Comparison of ENCODE assay signal across 14 mouse cellular contexts in genomic region chr10:5185156-5186083, GRCm38 (mm10).
A peak's percentile ranks its signal among the peaks of the same experiment; 100 is the strongest.
DNase-seq lines count a peak whose midpoint lies in the region; ATAC-seq and TF ChIP-seq lines count a peak whose summit lies in the region.
"Had no signal": no experiment of that assay in that cellular context is flagged by ENCODE, and none has a peak within 500 bp of the region (broad histone marks: within the 10 kb centered on the region; RNA-seq: fewer than 3 reads in every experiment).

No protein-coding gene starts in this region.

- H3K27ac ChIP-seq in bone marrow, adult 2 months (ENCODE audit: control insufficient read depth, insufficient read depth, low read depth, low read length, poor library complexity), result peak overlapping the region; percentile 90
- H3K27ac ChIP-seq in heart, embryonic 15.5 days, result peak overlapping the region; percentile 55
- H3K27ac ChIP-seq: embryonic facial prominence, embryonic 12.5 days; forebrain, embryonic 10.5 days; midbrain, embryonic 13.5 days had no signal

- TF ChIP-seq CTCF in bone marrow, adult 2 months (IDR thresholded peaks at IDR 0.05; ENCODE audit: control insufficient read depth, insufficient read depth, low read length), result no peak

- 44% methylated on average over 19 of the region's 19 CpGs for WGBS in bone marrow, adult 2 months
- WGBS in heart, embryonic 15.5 days, result 46% methylated on average over 19 of the region's 19 CpGs

- no peaks in the 10 kb centered on the region for H3K9me3 ChIP-seq in heart, embryonic 15.5 days (replicated peaks)
- H3K9me3 ChIP-seq: embryonic facial prominence, embryonic 12.5 days; forebrain, embryonic 10.5 days; midbrain, embryonic 13.5 days had no signal

- no peak for DNase-seq in frontal cortex, postnatal 25 days (ENCODE audit: low spot score in 2 of 2)
- DNase-seq in cerebellum, postnatal 14 days, result peak; percentile 61 to 71
- no peak for DNase-seq in kidney, adult 11 months
- no peak for DNase-seq in neural tube, embryonic 10.5 days (ENCODE audit: extremely low spot score, low spot score)
- DNase-seq: right cerebral cortex, postnatal 4 days; thymus, postnatal 14 days had no signal

- ATAC-seq in frontal cortex, adult (ENCODE audit: low TSS enrichment), result peak; percentile 62
- no peak for ATAC-seq in heart, embryonic 15.5 days (replicated peaks; ENCODE audit: insufficient number of reproducible peaks, insufficient read depth, low FRiP score, low read depth)
- ATAC-seq in erythroid progenitor cell, adult 5-6 weeks (replicated peaks; ENCODE audit: low FRiP score, poor library complexity, severe bottlenecking), result no peak
- ATAC-seq: inflammation-experienced regulatory T-cells, adult 6 months; midbrain, embryonic 13.5 days had no signal

- no peak overlapping the region for H3K4me2 ChIP-seq in heart, embryonic 15.5 days
- H3K4me2 ChIP-seq: embryonic facial prominence, embryonic 12.5 days; midbrain, embryonic 13.5 days had no signal

- H3K36me3 ChIP-seq in heart, embryonic 15.5 days, result peaks cover 31% of the 10 kb centered on the region; the same call in 1 of the 2 replicates
- H3K36me3 ChIP-seq: forebrain, embryonic 10.5 days had no signal

- no peaks in the 10 kb centered on the region for H3K27me3 ChIP-seq in heart, embryonic 15.5 days
- H3K27me3 ChIP-seq: embryonic facial prominence, embryonic 12.5 days; midbrain, embryonic 13.5 days had no signal

- peak overlapping the region; percentile 75 for H3K4me3 ChIP-seq in bone marrow, adult 2 months (replicated peaks; ENCODE audit: control insufficient read depth, low read depth, low read length)
- H3K4me3 ChIP-seq in heart, embryonic 15.5 days, result no peak overlapping the region
- H3K4me3 ChIP-seq: embryonic facial prominence, embryonic 12.5 days; forebrain, embryonic 10.5 days; midbrain, embryonic 13.5 days had no signal

- H3K4me1 ChIP-seq in bone marrow, adult 2 months (ENCODE audit: control insufficient read depth, insufficient read depth, low read length), result no peaks in the 10 kb centered on the region; the same call in 1 of the 2 replicates
- peaks cover 10% of the 10 kb centered on the region for H3K4me1 ChIP-seq in heart, embryonic 15.5 days (replicated peaks)
- H3K4me1 ChIP-seq: embryonic facial prominence, embryonic 12.5 days; forebrain, embryonic 10.5 days; midbrain, embryonic 13.5 days had no signal

- H3K9ac ChIP-seq in heart, embryonic 15.5 days, result no peak overlapping the region
- H3K9ac ChIP-seq: embryonic facial prominence, embryonic 12.5 days; midbrain, embryonic 13.5 days had no signal

- no peak for TF ChIP-seq POLR2A in bone marrow, adult 2 months (IDR thresholded peaks at IDR 0.05; ENCODE audit: borderline replicate concordance, control insufficient read depth, low read depth, low read length)

Comparison
In these comparisons a context has a peak if more than half of its experiments do, and no peak if none do; other contexts are left out.
1. DNase-seq: peak in cerebellum, postnatal 14 days (2 of 2); none in frontal cortex, postnatal 25 days (0 of 2), kidney, adult 11 months (single experiment) and neural tube, embryonic 10.5 days (single experiment).